Mouse (Mus musculus): ENCODE results near the gene Rph3al. TPM values are rescaled to one million over a fixed set of nuclear protein-coding genes. Genes with fewer than 3 reads are reported as not detected.

Gene Rph3al
- total and polyA plus RNA-seq, 2 experiments from 2014 or later = 2.5 to 3.1 TPM

DNA sequence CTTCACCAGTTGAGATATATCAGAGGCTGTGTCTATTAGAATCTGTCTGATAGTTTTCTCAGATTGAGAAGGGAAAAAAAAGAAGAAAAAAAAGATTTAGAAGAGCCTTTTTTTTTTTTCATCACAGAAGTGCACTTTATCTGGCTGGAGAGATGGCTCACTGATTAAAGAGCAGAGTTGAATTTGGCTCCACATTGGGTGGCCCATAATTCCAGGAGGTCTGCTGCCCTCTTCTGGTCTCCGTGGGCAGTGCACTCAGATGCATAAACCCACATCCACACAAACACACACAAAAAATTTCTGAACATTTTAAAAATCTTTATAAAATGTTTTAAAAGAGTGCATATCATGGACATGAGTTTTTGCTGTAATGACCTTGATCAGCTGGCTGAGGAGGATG is 35.8 kb upstream of the Rph3al start:
- H3K27ac ChIP-seq = no peak overlapping the region
- H3K9ac ChIP-seq (replicated peaks; ENCODE audit: low read length) = no peak overlapping the region
- no peak overlapping the region for H3K4me3 ChIP-seq (ENCODE audit: low read length)
- DNase-seq (ENCODE audit: low spot score) (no peak), ATAC-seq (no peak)
- no peak overlapping the region for H3K4me2 ChIP-seq (ENCODE audit: low read depth, low read length)
- no peaks in the 10 kb centered on the region for H3K9me3 ChIP-seq (ENCODE audit: low read length)
- TF ChIP-seq CTCF (IDR thresholded peaks at IDR 0.05; ENCODE audit: low read depth) = peak; percentile 44
- WGBS = 91% methylated on average over 1 of the region's 1 CpGs
- H3K4me1 ChIP-seq (ENCODE audit: insufficient read depth, low read length) = no peaks in the 10 kb centered on the region
- no peaks in the 10 kb centered on the region for H3K27me3 ChIP-seq (ENCODE audit: insufficient read depth, low read length)
- H3K36me3 ChIP-seq (ENCODE audit: insufficient read depth, low read length) = no peaks in the 10 kb centered on the region

DNA sequence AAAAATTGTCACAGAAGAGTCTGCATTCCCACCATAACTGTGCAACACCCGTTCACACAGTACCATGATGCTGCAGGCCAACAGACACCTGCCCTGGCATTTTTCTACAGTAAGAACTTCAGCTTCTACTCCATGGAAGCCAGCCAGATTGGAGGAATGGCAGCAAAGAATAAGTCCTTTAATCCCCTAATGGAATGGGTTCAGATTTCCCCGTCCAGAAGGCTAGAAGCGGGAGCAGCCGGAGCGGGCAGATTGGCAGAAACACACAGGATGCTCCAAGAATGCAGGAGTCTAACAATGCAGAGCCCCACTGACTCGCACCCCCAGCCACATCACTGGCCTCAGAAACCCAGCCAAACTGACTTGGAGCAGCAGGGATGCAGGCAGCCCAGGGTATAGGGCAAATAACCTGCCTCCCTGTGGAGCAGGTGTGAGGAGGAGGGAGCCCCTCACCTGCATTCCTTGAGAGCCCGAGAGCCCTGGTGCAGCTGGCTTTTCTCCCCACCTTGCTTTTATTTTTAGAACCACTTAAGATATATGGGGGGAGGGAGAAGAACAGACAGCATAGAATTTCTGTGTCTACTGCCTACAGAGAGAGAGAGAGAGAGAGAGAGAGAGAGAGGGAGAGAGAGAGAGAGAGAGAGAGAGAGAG is 34.8 kb upstream of the Rph3al start:
- Histone ChIP-seq H3K36me3 (ENCODE audit: insufficient read depth, low read length) (no peaks in the 10 kb centered on the region), H3K9ac (replicated peaks; ENCODE audit: low read length) (no peak overlapping the region), H3K27ac (no peak overlapping the region), H3K4me1 (ENCODE audit: insufficient read depth, low read length) (no peaks in the 10 kb centered on the region), H3K9me3 (ENCODE audit: low read length) (no peaks in the 10 kb centered on the region), H3K27me3 (ENCODE audit: insufficient read depth, low read length) (no peaks in the 10 kb centered on the region), H3K4me2 (ENCODE audit: low read depth, low read length) (no peak overlapping the region), H3K4me3 (ENCODE audit: low read length) (no peak overlapping the region)
- DNase-seq (ENCODE audit: low spot score) (peak; percentile 40), ATAC-seq (no peak)
- WGBS = 21% methylated on average over 7 of the region's 7 CpGs
- TF ChIP-seq CTCF (IDR thresholded peaks at IDR 0.05; ENCODE audit: low read depth) = no peak

DNA sequence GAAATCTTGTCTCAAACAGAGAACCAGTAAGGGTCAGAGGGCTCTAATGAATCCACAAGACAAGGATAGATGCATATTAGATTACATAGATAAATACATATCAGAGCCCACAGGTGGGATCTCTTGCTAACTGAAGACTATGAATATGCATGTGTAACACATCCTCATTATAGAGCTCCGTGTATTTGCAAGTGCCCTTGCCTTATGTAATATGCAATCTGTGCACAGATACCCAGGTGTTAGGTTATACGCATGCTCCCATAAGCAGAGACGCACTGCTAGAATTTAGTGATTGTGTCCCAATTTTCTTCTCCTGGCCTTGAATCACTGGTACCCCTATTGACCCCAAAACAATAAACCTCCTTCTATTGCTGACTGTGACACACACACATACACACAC is 34.0 kb upstream of the Rph3al start:
- TF ChIP-seq CTCF (IDR thresholded peaks at IDR 0.05; ENCODE audit: low read depth) = no peak
- Histone ChIP-seq H3K27ac (no peak overlapping the region), H3K4me3 (ENCODE audit: low read length) (no peak overlapping the region), H3K27me3 (ENCODE audit: insufficient read depth, low read length) (no peaks in the 10 kb centered on the region), H3K9ac (replicated peaks; ENCODE audit: low read length) (no peak overlapping the region), H3K9me3 (ENCODE audit: low read length) (no peaks in the 10 kb centered on the region), H3K4me2 (ENCODE audit: low read depth, low read length) (no peak overlapping the region), H3K4me1 (ENCODE audit: insufficient read depth, low read length) (no peaks in the 10 kb centered on the region), H3K36me3 (ENCODE audit: insufficient read depth, low read length) (no peaks in the 10 kb centered on the region)
- no peak for DNase-seq (ENCODE audit: low spot score)
- no peak for ATAC-seq
- WGBS = 83% methylated on average over 3 of the region's 3 CpGs

DNA sequence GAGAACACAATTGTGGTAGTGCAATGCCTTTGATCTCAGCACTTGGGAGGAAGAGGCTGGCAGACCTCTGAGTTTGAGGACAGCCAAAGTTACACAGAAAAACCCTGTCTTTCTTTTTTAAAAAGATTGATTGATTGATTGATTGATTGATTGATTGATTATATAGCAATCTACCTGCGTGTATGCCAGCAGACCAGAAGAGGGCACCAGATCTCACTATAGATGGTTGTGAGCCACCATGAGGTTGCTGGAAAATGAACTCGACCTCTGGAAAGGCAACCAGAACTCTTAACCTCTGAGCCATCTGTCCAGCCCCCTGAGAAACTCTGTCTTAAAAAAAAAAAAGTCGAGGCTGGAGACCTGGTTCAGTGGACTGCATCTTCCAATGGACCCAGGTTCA is 32.4 kb upstream of the Rph3al start:
- Histone ChIP-seq H3K9ac (replicated peaks; ENCODE audit: low read length) (no peak overlapping the region), H3K9me3 (ENCODE audit: low read length) (no peaks in the 10 kb centered on the region), H3K4me2 (ENCODE audit: low read depth, low read length) (no peak overlapping the region), H3K36me3 (ENCODE audit: insufficient read depth, low read length) (no peaks in the 10 kb centered on the region), H3K4me3 (ENCODE audit: low read length) (no peak overlapping the region), H3K27me3 (ENCODE audit: insufficient read depth, low read length) (no peaks in the 10 kb centered on the region), H3K4me1 (ENCODE audit: insufficient read depth, low read length) (no peaks in the 10 kb centered on the region; the same call in 1 of the 2 replicates), H3K27ac (no peak overlapping the region)
- 18% methylated on average over 3 of the region's 3 CpGs for WGBS
- 0 out of 2 replicates have a peak, but pooled peaks have one; percentile 30 for TF ChIP-seq CTCF (IDR thresholded peaks at IDR 0.05; ENCODE audit: low read depth)
- ATAC-seq = no peak
- DNase-seq (ENCODE audit: low spot score) = no peak

DNA sequence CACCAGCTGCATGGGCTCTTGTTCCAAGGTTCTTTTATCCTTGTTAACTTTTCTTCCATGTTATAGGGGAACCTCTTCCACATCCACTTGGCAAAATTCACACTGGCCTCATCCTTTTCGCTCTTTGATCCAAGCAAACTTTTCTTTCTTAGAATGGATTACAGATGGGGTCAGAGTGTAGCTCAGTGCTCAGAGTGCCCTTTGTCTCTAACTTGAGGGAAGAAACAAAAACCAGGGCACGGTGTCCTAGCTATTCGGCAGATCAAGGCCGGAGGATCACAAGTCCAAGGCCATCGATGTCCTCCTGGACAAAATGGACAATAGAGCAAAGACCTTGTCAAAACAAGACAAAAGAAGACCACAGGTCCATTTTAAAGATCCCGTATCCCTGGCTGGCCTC is 30.5 kb upstream of the Rph3al start:
- no peak overlapping the region for H3K27ac ChIP-seq
- no peak for DNase-seq (ENCODE audit: low spot score)
- H3K4me1 ChIP-seq (ENCODE audit: insufficient read depth, low read length) = peaks cover 6% of the 10 kb centered on the region
- WGBS = 86% methylated on average over 6 of the region's 6 CpGs
- H3K9me3 ChIP-seq (ENCODE audit: low read length) = no peaks in the 10 kb centered on the region
- H3K4me3 ChIP-seq (ENCODE audit: low read length) = no peak overlapping the region
- no peaks in the 10 kb centered on the region for H3K36me3 ChIP-seq (ENCODE audit: insufficient read depth, low read length)
- no peak for ATAC-seq
- TF ChIP-seq CTCF (IDR thresholded peaks at IDR 0.05; ENCODE audit: low read depth) = no peak
- no peaks in the 10 kb centered on the region for H3K27me3 ChIP-seq (ENCODE audit: insufficient read depth, low read length)
- H3K4me2 ChIP-seq (ENCODE audit: low read depth, low read length) = no peak overlapping the region
- no peak overlapping the region for H3K9ac ChIP-seq (replicated peaks; ENCODE audit: low read length)

DNA sequence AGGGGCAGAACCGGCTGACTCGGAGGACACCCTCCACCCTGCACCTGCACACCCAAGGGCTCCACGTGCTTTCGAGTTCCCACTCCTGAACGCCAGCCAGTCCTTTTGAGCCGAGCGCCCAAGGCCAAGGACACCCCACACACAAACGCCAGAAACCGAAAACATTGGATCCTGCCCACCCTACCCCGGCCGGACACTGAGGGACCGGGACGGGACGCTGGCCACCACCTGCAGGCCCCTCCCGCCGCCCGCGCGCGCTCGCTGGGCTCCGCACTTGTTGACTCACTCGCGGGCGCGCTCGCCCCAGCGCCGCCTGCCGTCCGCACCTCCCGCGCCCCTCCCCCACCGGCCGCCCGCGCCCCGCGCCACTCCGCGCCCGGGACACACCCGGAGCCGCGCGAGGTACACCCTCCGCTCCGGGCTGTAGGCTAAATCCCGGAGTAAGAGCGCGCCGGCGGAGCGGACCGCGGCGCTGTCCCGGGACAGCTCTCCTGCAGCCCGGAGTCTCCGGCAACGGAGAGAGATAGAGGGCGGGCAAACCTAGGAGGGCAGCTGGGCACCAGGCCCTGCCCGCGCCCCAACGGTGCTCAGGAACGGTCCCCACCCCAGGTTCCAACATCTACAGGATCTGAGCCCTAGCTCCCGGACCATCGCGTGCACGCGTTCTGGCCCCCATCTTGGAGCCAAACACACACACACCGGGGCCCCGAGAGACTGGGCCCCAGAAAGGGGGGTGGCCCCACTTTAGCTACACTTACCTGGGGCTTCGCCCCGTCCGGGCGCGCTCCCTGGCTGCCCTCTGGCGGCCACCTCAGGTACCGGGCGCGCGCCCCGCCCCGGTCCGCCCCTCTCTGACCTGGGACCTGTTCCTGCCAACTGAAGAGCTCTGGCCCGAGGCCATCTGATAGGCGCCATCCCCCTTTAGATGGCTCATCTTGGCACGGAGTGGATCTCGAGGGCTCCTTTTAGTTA is 28.5 kb upstream of the Rph3al start:
- Histone ChIP-seq H3K4me2 (ENCODE audit: low read depth, low read length) (peak overlapping the region; percentile 68), H3K9me3 (ENCODE audit: low read length) (no peaks in the 10 kb centered on the region), H3K9ac (replicated peaks; ENCODE audit: low read length) (peak overlapping the region; percentile 45), H3K4me1 (ENCODE audit: insufficient read depth, low read length) (peaks cover 6% of the 10 kb centered on the region), H3K36me3 (ENCODE audit: insufficient read depth, low read length) (no peaks in the 10 kb centered on the region), H3K27ac (peak overlapping the region; percentile 20; the same call in 1 of the 2 replicates), H3K27me3 (ENCODE audit: insufficient read depth, low read length) (no peaks in the 10 kb centered on the region), H3K4me3 (ENCODE audit: low read length) (peak overlapping the region; percentile 45)
- under 1% methylated on average over 83 of the region's 90 CpGs for whole genome bisulfite sequencing
- peak; percentile 66 for DNase-seq (ENCODE audit: low spot score)
- peak; percentile 69; the same call in 1 of the 2 replicates for ATAC-seq
- peak; percentile 56 for TF ChIP-seq CTCF (IDR thresholded peaks at IDR 0.05; ENCODE audit: low read depth)

All from hindbrain, postnatal 0 days (tissue).